Comparison of ENCODE assay signal across 13 mouse cellular contexts in genomic region chr10:22142194-22142593, GRCm38 (mm10). TPM values are rescaled to one million over a fixed set of nuclear protein-coding genes. Genes with fewer than 3 reads are reported as not detected.
DNase-seq lines count a peak whose midpoint lies in the region; ATAC-seq and TF ChIP-seq lines count a peak whose summit lies in the region.
"Not testable (repeated sequence)": the region's sequence is repeated elsewhere in the genome, so short reads cannot be mapped to it uniquely, and the experiment has no call there.
"Had no signal": no experiment of that assay in that cellular context is flagged by ENCODE, and none has a peak within 500 bp of the region (broad histone marks: within the 10 kb centered on the region; RNA-seq: fewer than 3 reads in every experiment).

No protein-coding gene starts in this region.

- H3K36me3 ChIP-seq in CH12.LX (replicated peaks in 1 of 2; ENCODE audit: control insufficient read depth in 1 of 2, insufficient read depth in 1 of 2, low read length in 1 of 2) = peaks cover 0 to 11% of the 10 kb centered on the region in 2 experiments
- not testable (repeated sequence) for H3K36me3 ChIP-seq in kidney, adult 2 months (ENCODE audit: control insufficient read depth, insufficient read depth, low read length); liver, embryonic 11.5 days (ENCODE audit: control insufficient read depth, insufficient read depth, low read length)

- in situ Hi-C loops in CH12.LX (cut with MboI; ENCODE audit: low pct_ligation_motif_present, low pct_unique_long_range_greater_than_20kb, low sequenced_read_pairs) = loop anchor here (25.0 kb wide), 1 partner anchor 105 kb away; no protein-coding TSS in a partner anchor

- TF ChIP-seq RAD21 in CH12.LX (IDR thresholded peaks at IDR 0.05; ENCODE audit: low read depth, low read length) = not testable (repeated sequence)

- H3K4me1 ChIP-seq in CH12.LX (ENCODE audit: control insufficient read depth in 1 of 2, insufficient read depth in 2 of 2); kidney, adult 2 months (ENCODE audit: control insufficient read depth, insufficient read depth, low read length); liver, embryonic 11.5 days (replicated peaks; ENCODE audit: control insufficient read depth, insufficient read depth, low read length): not testable (repeated sequence)

- dilution Hi-C loops in CH12.LX (cut with MboI; ENCODE audit: extremely low pct_ligation_motif_present, extremely low pct_unique_long_range_greater_than_20kb, low sequenced_read_pairs) = not testable (repeated sequence)

- WGBS in kidney, adult 2 months = 86% methylated on average over 1 of the region's 1 CpGs
- WGBS in liver, embryonic 11.5 days = 80% methylated on average over 1 of the region's 1 CpGs

- DNase-seq in CH12.LX (ENCODE audit: extremely low read depth) (peak; percentile 79), adipocyte (ENCODE audit: low spot score) (peak; percentile 93)
- DNase-seq in embryo, embryonic 9.5 days (ENCODE audit: extremely low spot score) = peak; percentile 81
- DNase-seq in gonadal fat pad, adult 2 months (ENCODE audit: low read depth) = peak; percentile 33
- peak; percentile 50 for DNase-seq in kidney, adult 2 months
- DNase-seq in liver, embryonic 11.5 days (ENCODE audit: low spot score) = peak; percentile 87
- DNase-seq in neural tube, embryonic 10.5 days (ENCODE audit: extremely low spot score, low spot score) = peak; percentile 81
- peak; percentile 16 to 77 for DNase-seq in thymus, postnatal 10 days (ENCODE audit: low spot score in 2 of 2)

- not testable (repeated sequence) for H3K4me3 ChIP-seq in CH12.LX (replicated peaks in 1 of 3; ENCODE audit: low read depth in 2 of 3, low read length in 2 of 3, poor library complexity in 1 of 3); kidney, adult 2 months (ENCODE audit: insufficient read depth, low read depth, low read length); liver, embryonic 11.5 days (ENCODE audit: low read depth, low read length)

- not testable (repeated sequence) for TF ChIP-seq POLR2A in CH12.LX (IDR thresholded peaks at IDR 0.05; ENCODE audit: low read depth, low read length); kidney, adult 2 months (IDR thresholded peaks at IDR 0.05; ENCODE audit: low read depth, low read length)

- not testable (repeated sequence) for H3K79me2 ChIP-seq in CH12.LX (replicated peaks; ENCODE audit: control insufficient read depth, extremely low read depth, insufficient read depth, poor library complexity, severe bottlenecking)

- not testable (repeated sequence) for TF ChIP-seq EP300 in CH12.LX (IDR thresholded peaks at IDR 0.05; ENCODE audit: low read length)

- not testable (repeated sequence) for H3K4me2 ChIP-seq in CH12.LX (ENCODE audit: insufficient read depth, low read depth, poor library complexity, severe bottlenecking); liver, embryonic 11.5 days

- not testable (repeated sequence) for H3K9ac ChIP-seq in CH12.LX (ENCODE audit: insufficient read depth, low read depth); liver, embryonic 11.5 days (ENCODE audit: low read depth, low read length)

- not testable (repeated sequence) for ATAC-seq in liver, embryonic 11.5 days (replicated peaks; ENCODE audit: low FRiP score)

- H3K9me3 ChIP-seq in CH12.LX (replicated peaks; ENCODE audit: low read length); liver, embryonic 11.5 days (ENCODE audit: control insufficient read depth, low read length): not testable (repeated sequence)

- TF ChIP-seq CTCF in CH12.LX (conservative IDR thresholded peaks at IDR 0.05 in 1 of 2, IDR thresholded peaks at IDR 0.05 in 1 of 2; ENCODE audit: low read depth in 2 of 2, low read length in 2 of 2); kidney, adult 2 months (conservative IDR thresholded peaks at IDR 0.05; ENCODE audit: insufficient read depth, insufficient read length, low read depth, low read length): not testable (repeated sequence)

- not testable (repeated sequence) for H3K27ac ChIP-seq in CH12.LX (ENCODE audit: insufficient read depth, low read depth); kidney, adult 2 months (ENCODE audit: insufficient read depth, low read depth, low read length); liver, embryonic 11.5 days (ENCODE audit: low read depth, low read length)

- not testable (repeated sequence) for H3K27me3 ChIP-seq in CH12.LX (replicated peaks); kidney, adult 2 months (replicated peaks; ENCODE audit: control insufficient read depth, insufficient read depth, low read length); liver, embryonic 11.5 days (replicated peaks; ENCODE audit: control insufficient read depth, insufficient read depth, low read length)

RNA-seq across cellular contexts. Expression of gene E030030I06Rik, which starts 6.9 kb away (rescaled TPM):
- total RNA-seq in CH12.LX (2012; rRNA removed) (6.8 and 7.5 TPM in 2 replicates), CH12.LX (2014; rRNA removed) (1.4 and 3.5 TPM in 2 replicates)
- polyA plus RNA-seq in CH12.LX (2012; ENCODE audit: insufficient read length, low read depth) = 4.2 and 5.9 TPM in 2 replicates
- 1.9 and 2.2 TPM in 2 replicates for polyA plus RNA-seq in gonadal fat pad, adult 2 months (2012; rRNA removed)
- 3.6 and 7.5 TPM in 2 replicates for polyA plus RNA-seq in kidney, adult 2 months (2012; rRNA removed)
- 6.3 and 8.2 TPM in 2 replicates for polyA plus RNA-seq in liver, embryonic 11.5 days (2014; fragmentation: Nextera tagmentation; extraction: Ambion mirVana)

RNA-seq across cellular contexts. Expression of gene Raet1e, which starts 16.2 kb away (rescaled TPM):
- total RNA-seq in CH12.LX (2012; rRNA removed) (0.13 and 0.64 TPM in 2 replicates), CH12.LX (2014; rRNA removed) (0.62 and 0.85 TPM in 2 replicates)
- polyA plus RNA-seq in CH12.LX (2012; ENCODE audit: insufficient read length, low read depth) = 1.2 TPM in 2 replicates
- polyA plus RNA-seq in gonadal fat pad, adult 2 months (2012; rRNA removed) = 0.58 and 0.72 TPM in 2 replicates
- 0.16 and 0.22 TPM in 2 replicates for polyA plus RNA-seq in kidney, adult 2 months (2012; rRNA removed)
- 3.2 and 4.0 TPM in 2 replicates for polyA plus RNA-seq in liver, embryonic 11.5 days (2014; fragmentation: Nextera tagmentation; extraction: Ambion mirVana)
- total RNA-seq: layer of hippocampus, adult 18-20 months; neutrophil, adult 5-6 weeks had no signal
- polyA plus RNA-seq: cerebellum, adult 2 months had no signal

RNA-seq across cellular contexts. Expression of gene H60b, which starts 16.2 kb away (rescaled TPM):
- not detected in 2 replicates for total RNA-seq in CH12.LX (2012; rRNA removed)
- not detected in 2 replicates for total RNA-seq in CH12.LX (2014; rRNA removed)
- 0.25 TPM in 1 of 2 replicates, not detected in the other for polyA plus RNA-seq in CH12.LX (2012; ENCODE audit: insufficient read length, low read depth)
- 0.46 and 0.76 TPM in 2 replicates for polyA plus RNA-seq in gonadal fat pad, adult 2 months (2012; rRNA removed)
- 0.16 and 0.25 TPM in 2 replicates for polyA plus RNA-seq in kidney, adult 2 months (2012; rRNA removed)
- polyA plus RNA-seq in liver, embryonic 11.5 days (2014; fragmentation: Nextera tagmentation; extraction: Ambion mirVana) = 0.29 TPM in 1 of 2 replicates, not detected in the other
- total RNA-seq: layer of hippocampus, adult 18-20 months had no signal
- polyA plus RNA-seq: lung, adult 2 months; testis, adult 2 months had no signal

Comparison
In these comparisons a context has a peak if more than half of its experiments do, and no peak if none do; other contexts are left out.
1. DNase-seq: peak in every context shown above with its lines; median percentile 93 in adipocyte; 87 in liver, embryonic 11.5 days; 81 in embryo, embryonic 9.5 days; 81 in neural tube, embryonic 10.5 days; 79 in CH12.LX; 50 in kidney, adult 2 months; 46 in thymus, postnatal 10 days; 33 in gonadal fat pad, adult 2 months.